Mouse (Mus musculus) liver, adult 2 months (tissue): ENCODE results near the gene Chaf1a. TPM values are rescaled to one million over a fixed set of nuclear protein-coding genes. Genes with fewer than 3 reads are reported as not detected.

Experiments used
- DNase-seq: peaks from one replicate; pipeline ENCODE4 v3.0.0-alpha.2; 2011; ENCODE audit warnings: low read depth, low spot score; ENCODE audit errors: extremely low read depth
- H3K27ac ChIP-seq: fragments of 200-500 bp; replicated peaks from 2 replicates; pipeline ENCODE4 v1.5.1; 2012; ENCODE audit warnings: low read depth, mild to moderate bottlenecking, control low read depth, inconsistent platforms, low read length; ENCODE audit not compliant: insufficient read depth
- H3K27me3 ChIP-seq: fragments of 200-500 bp; 2 replicates; pipeline ENCODE4 v1.6.1; 2012; ENCODE audit warnings: mild to moderate bottlenecking, moderate library complexity, low read length, inconsistent platforms; ENCODE audit not compliant: control insufficient read depth, insufficient read depth
- H3K36me3 ChIP-seq: fragments of 200-500 bp; 2 replicates; pipeline ENCODE4 v1.6.1; 2012; ENCODE audit warnings: low read length, inconsistent platforms; ENCODE audit not compliant: control insufficient read depth, insufficient read depth
- H3K4me1 ChIP-seq: fragments of 200-500 bp; 2 replicates; pipeline ENCODE4 v1.6.1; 2011; ENCODE audit warnings: low read length; ENCODE audit not compliant: control insufficient read depth, insufficient read depth
- H3K4me3 ChIP-seq: fragments of 200-500 bp; 2 replicates; pipeline ENCODE4 v1.5.1; 2011; ENCODE audit warnings: low read depth, mild to moderate bottlenecking, control low read depth, low read length, moderate library complexity; ENCODE audit not compliant: insufficient read depth
- H3K79me2 ChIP-seq: fragments of 200-500 bp; 2 replicates; pipeline ENCODE4 v1.6.1; 2012; ENCODE audit warnings: inconsistent platforms, mild to moderate bottlenecking, low read length, moderate library complexity; ENCODE audit not compliant: control insufficient read depth, insufficient read depth
- H3K9ac ChIP-seq: fragments of 200-500 bp; 2 replicates; pipeline ENCODE4 v1.6.1; 2012; ENCODE audit warnings: low read depth, mild to moderate bottlenecking, control low read depth, inconsistent platforms, low read length
- CTCF ChIP-seq: fragments of 200-500 bp; IDR thresholded peaks from 2 replicates; pipeline ENCODE4 v1.5.1; 2011; ENCODE audit warnings: low read depth, low read length, control low read depth
- POLR2A ChIP-seq: fragments of 200-500 bp; IDR thresholded peaks from 2 replicates; pipeline ENCODE4 v1.6.1; 2011; ENCODE audit warnings: low read length, control low read depth; ENCODE audit not compliant: insufficient read depth; ENCODE audit errors: extremely low read depth
- WGBS: fragments of 180-500 bp; shearing (Covaris S2); methylation state at CpG from one replicate; pipeline ENCODE4 v1.1.7; 2018; 5-methylcytosine and 5-hydroxymethylcytosine counted together
- polyA plus RNA-seq: library from polyadenylated mRNA; depleted of rRNA; stranded (reverse); fragments of >200 nt; gene quantifications from 2 replicates; pipeline ENCODE4 v1.2.3, GENCODE M21; 2012
- total RNA-seq: library from RNA; depleted of rRNA; stranded (reverse); fragments of >200 nt; gene quantifications from 2 replicates; pipeline ENCODE4 v1.2.3, GENCODE M21; 2014

The Chaf1a gene
- total and polyA plus RNA-seq, 2 experiments, result 0.26 to 0.37 TPM

DNA sequence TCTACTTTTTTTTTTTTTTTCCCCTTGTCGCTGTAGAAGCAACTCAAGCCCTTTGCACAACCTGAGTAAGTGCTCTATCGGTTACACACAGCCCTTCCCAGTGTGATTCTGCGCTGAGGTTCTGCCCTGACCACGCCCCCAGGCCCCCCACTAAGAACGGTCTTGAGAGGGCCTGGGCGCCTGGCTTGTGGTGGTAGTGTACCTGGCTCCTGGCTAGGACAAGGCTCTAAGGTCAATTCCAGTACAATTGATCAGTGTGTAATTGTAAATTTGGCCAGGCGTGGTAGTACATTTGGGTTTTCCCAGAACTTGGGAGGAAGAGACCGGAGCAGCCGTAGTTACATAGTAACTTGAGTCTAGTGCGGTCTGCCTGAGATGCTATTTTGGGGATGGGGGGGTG, 33.3 kb upstream of the Chaf1a start:
- peaks cover 2% of the 10 kb centered on the region; the same call in 1 of the 2 replicates for H3K36me3 ChIP-seq
- 24% methylated on average over 10 of the region's 10 CpGs for WGBS
- no peaks in the 10 kb centered on the region for H3K27me3 ChIP-seq
- peak; percentile 91 for DNase-seq
- H3K79me2 ChIP-seq, result peaks cover 3% of the 10 kb centered on the region; the same call in 1 of the 2 replicates
- H3K4me3 ChIP-seq, result no peak overlapping the region
- TF ChIP-seq CTCF (no peak), POLR2A (no peak)
- H3K27ac ChIP-seq, result peak overlapping the region; percentile 93
- peak overlapping the region; percentile 58 for H3K9ac ChIP-seq
- peaks cover 26% of the 10 kb centered on the region for H3K4me1 ChIP-seq

- H3K9ac ChIP-seq, result peak overlapping the region; percentile 33
- peak overlapping the region; percentile 17; the same call in 1 of the 2 replicates for H3K4me3 ChIP-seq
- no peaks in the 10 kb centered on the region; the same call in 1 of the 2 replicates for H3K36me3 ChIP-seq
- TF ChIP-seq CTCF (no peak), POLR2A (no peak)
- H3K27me3 ChIP-seq, result no peaks in the 10 kb centered on the region
- no peak for DNase-seq
- peaks cover 26% of the 10 kb centered on the region for H3K4me1 ChIP-seq
- peaks cover 3% of the 10 kb centered on the region; the same call in 1 of the 2 replicates for H3K79me2 ChIP-seq
- 10% methylated on average over 14 of the region's 14 CpGs for WGBS
- peak overlapping the region; percentile 93 for H3K27ac ChIP-seq
Observed at GRCm38 (mm10) chr17:56007444-56008355, 32.5 kb upstream of the Chaf1a start.

DNA sequence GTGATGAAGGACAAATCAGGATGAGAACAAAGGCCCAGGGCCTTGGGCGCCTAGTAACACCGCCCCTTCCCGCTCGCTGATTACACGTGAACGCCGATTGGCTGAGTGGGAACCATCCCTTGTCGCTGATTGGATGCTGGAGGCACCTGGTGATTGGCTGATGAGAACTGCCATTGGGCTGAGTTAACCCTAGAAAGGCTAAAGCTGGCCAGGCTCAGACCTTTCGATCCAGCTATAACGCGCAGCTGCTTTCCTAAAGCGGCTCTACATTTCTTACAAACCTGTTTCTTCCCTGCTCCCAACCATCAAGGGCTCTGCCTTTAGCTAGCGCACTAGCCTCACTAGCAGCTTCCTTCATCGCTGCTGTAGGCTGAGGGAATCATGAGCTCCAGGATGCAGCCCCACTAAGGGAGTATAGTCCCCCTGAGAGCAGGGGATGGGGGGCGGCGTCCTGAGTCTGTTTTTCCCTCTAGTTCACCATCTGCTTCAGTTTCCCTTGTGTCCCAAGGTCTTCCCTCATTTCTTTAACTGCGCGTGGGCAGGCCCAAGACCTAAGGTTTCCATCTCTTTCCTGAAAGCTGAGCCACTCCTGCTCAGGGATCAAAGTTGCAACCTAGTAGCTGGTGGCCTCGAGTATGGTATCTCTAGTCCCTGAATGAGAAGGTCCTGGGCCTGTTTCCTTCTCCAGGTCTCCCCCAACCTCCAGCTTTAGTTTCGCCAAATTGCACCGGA, 31.7 kb upstream of the Chaf1a start:
- peak overlapping the region; percentile 80 for H3K4me3 ChIP-seq
- no peaks in the 10 kb centered on the region; the same call in 1 of the 2 replicates for H3K36me3 ChIP-seq
- under 1% methylated on average over 21 of the region's 21 CpGs for WGBS
- peak; percentile 95 for DNase-seq
- peaks cover 26% of the 10 kb centered on the region for H3K4me1 ChIP-seq
- TF ChIP-seq POLR2A (0 out of 2 replicates have a peak, but pooled peaks have one; percentile 45), CTCF (no peak)
- peak overlapping the region; percentile 65 for H3K9ac ChIP-seq
- peaks cover 3% of the 10 kb centered on the region; the same call in 1 of the 2 replicates for H3K79me2 ChIP-seq
- peak overlapping the region; percentile 84 for H3K27ac ChIP-seq
- H3K27me3 ChIP-seq, result no peaks in the 10 kb centered on the region

- H3K27ac ChIP-seq, result peak overlapping the region; percentile 84
- H3K4me3 ChIP-seq, result peak overlapping the region; percentile 80
- peaks cover 3% of the 10 kb centered on the region; the same call in 1 of the 2 replicates for H3K79me2 ChIP-seq
- under 1% methylated on average over 62 of the region's 62 CpGs for WGBS
- peak; percentile 81 for DNase-seq
- no peaks in the 10 kb centered on the region; the same call in 1 of the 2 replicates for H3K36me3 ChIP-seq
- peak overlapping the region; percentile 89 for H3K9ac ChIP-seq
- TF ChIP-seq POLR2A (peak; percentile 92), CTCF (peak; percentile 64)
- H3K27me3 ChIP-seq, result no peaks in the 10 kb centered on the region
- H3K4me1 ChIP-seq, result peaks cover 26% of the 10 kb centered on the region
Observed at GRCm38 (mm10) chr17:56009088-56009961, 30.9 kb upstream of the Chaf1a start.

- Histone ChIP-seq H3K4me3 (peak overlapping the region; percentile 80; the same call in 1 of the 2 replicates), H3K4me1 (peaks cover 20% of the 10 kb centered on the region), H3K79me2 (no peaks in the 10 kb centered on the region; the same call in 1 of the 2 replicates), H3K9ac (peak overlapping the region; percentile 27), H3K36me3 (no peaks in the 10 kb centered on the region; the same call in 1 of the 2 replicates), H3K27me3 (no peaks in the 10 kb centered on the region), H3K27ac (0 out of 2 replicates have a peak overlapping the region, but pooled peaks have one; percentile 20)
- 65% methylated on average over 2 of the region's 2 CpGs for WGBS
- TF ChIP-seq POLR2A (no peak), CTCF (no peak)
- no peak for DNase-seq
Observed at GRCm38 (mm10) chr17:56009962-56010240, 30.3 kb upstream of the Chaf1a start.
